Mouse (Mus musculus): Measurements from ENCODE around the gene Olfr1166. TPM values are rescaled to one million over a fixed set of nuclear protein-coding genes. Genes with fewer than 3 reads are reported as not detected.

The Olfr1166 gene
- not detected in 2 replicates for polyA plus RNA-seq (2012; rRNA removed)

DNA sequence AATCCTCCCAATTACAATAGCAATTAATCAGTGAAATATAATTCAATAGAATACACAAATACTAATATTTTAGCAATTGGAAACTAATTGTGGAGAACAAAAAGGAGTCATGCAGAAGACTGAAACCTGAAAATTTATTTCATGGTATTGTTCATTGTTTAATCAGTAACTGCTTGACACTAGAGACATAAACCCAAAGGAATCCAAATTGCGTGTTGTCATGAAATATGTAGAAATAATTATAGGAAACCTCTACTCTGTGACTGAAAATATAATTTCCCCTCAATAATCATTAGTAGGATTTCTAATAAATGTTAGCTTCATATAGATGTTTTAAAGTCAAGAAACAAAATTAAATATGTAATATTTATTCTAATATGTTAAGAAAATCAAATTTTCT is at the start of gene Olfr1166:
Gene Olfr1166, minus strand, starts transcription at position 101 of the 400 bp plus-strand sequence.

DNA sequence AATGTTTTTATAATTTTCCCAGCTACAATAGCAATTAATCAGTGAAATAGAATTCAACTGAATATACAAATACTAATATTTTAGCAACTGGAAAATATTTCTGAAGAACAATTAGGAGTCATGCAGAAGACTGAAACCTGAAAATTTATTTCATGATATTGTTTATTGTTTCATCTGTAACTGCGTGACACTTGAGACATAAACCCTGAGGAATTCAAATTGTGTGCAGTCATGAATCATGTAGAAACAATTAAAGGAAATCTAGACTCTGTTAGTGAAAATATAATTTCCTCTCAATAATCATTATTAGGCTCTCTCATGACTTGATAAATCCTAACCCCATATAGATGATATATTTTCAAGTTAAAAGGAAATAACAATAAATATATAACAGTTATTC is 27.0 kb upstream of the Olfr1166 start, which contains the start of gene Olfr1167:
Gene Olfr1167, minus strand, starts transcription at position 101 of the 400 bp plus-strand sequence.

GRCm38 (mm10) chr2:88093866-88094265 is 34.2 kb downstream of the Olfr1166 start, which contains the start of gene Olfr1164:
Gene Olfr1164, minus strand, starts transcription at chr2:88093966.

Other genes starting within 250 kb of the Olfr1166 start
- gene Olfr1153, start 233.3 kb downstream of the Olfr1166 start, polyA plus RNA-seq (2012; rRNA removed) = not detected in 2 replicates
- gene Olfr1154, start 223.1 kb downstream of the Olfr1166 start, polyA plus RNA-seq (2012; rRNA removed) = not detected in 2 replicates
- gene Olfr1155, start 183.1 kb downstream of the Olfr1166 start, polyA plus RNA-seq (2012; rRNA removed) = not detected in 2 replicates
- not detected in 2 replicates for gene Olfr1156, start 175.2 kb downstream of the Olfr1166 start, polyA plus RNA-seq (2012; rRNA removed)
- not detected in 2 replicates for gene Olfr1157, start 160.0 kb downstream of the Olfr1166 start, polyA plus RNA-seq (2012; rRNA removed)
- not detected in 2 replicates for gene Olfr74, start 153.6 kb downstream of the Olfr1166 start, polyA plus RNA-seq (2012; rRNA removed)
- not detected in 2 replicates for gene Olfr1158, start 138.2 kb downstream of the Olfr1166 start, polyA plus RNA-seq (2012; rRNA removed)
- gene Olfr1160, start 120.0 kb downstream of the Olfr1166 start, polyA plus RNA-seq (2012; rRNA removed) = not detected in 2 replicates
- gene Olfr1161, start 105.5 kb downstream of the Olfr1166 start, polyA plus RNA-seq (2012; rRNA removed) = not detected in 2 replicates
- gene Olfr73, start 90.6 kb downstream of the Olfr1166 start, polyA plus RNA-seq (2012; rRNA removed) = not detected in 2 replicates
- not detected in 2 replicates for gene Olfr1162, start 77.1 kb downstream of the Olfr1166 start, polyA plus RNA-seq (2012; rRNA removed)
- not detected in 2 replicates for gene Olfr1163, start 56.4 kb downstream of the Olfr1166 start, polyA plus RNA-seq (2012; rRNA removed)
- not detected in 2 replicates for gene Olfr1164, start 34.3 kb downstream of the Olfr1166 start, polyA plus RNA-seq (2012; rRNA removed)
- gene Olfr1167, start 26.9 kb upstream of the Olfr1166 start, polyA plus RNA-seq (2012; rRNA removed) = not detected in 2 replicates
- gene Olfr1168, start 53.6 kb upstream of the Olfr1166 start, polyA plus RNA-seq (2012; rRNA removed) = not detected in 2 replicates
- gene Olfr1170, start 100.1 kb upstream of the Olfr1166 start, polyA plus RNA-seq (2012; rRNA removed) = not detected in 2 replicates
- gene Olfr1173, start 151.6 kb upstream of the Olfr1166 start, polyA plus RNA-seq (2012; rRNA removed) = not detected in 2 replicates
- not detected in 2 replicates for gene Olfr1174-ps, start 186.9 kb upstream of the Olfr1166 start, polyA plus RNA-seq (2012; rRNA removed)
- gene Olfr1175-ps, start 198.9 kb upstream of the Olfr1166 start, polyA plus RNA-seq (2012; rRNA removed) = not detected in 2 replicates
- gene Olfr1176, start 208.4 kb upstream of the Olfr1166 start, polyA plus RNA-seq (2012; rRNA removed) = not detected in 2 replicates
- gene Olfr1177-ps, start 218.2 kb upstream of the Olfr1166 start, polyA plus RNA-seq (2012; rRNA removed) = not detected in 2 replicates

All from central nervous system, embryonic 18 days (tissue).